Mouse (Mus musculus): ENCODE results near the gene Spag17. TPM values are rescaled to one million over a fixed set of nuclear protein-coding genes. Genes with fewer than 3 reads are reported as not detected.

Gene Spag17
- polyA plus RNA-seq, 1 experiment, result not detected

DNA sequence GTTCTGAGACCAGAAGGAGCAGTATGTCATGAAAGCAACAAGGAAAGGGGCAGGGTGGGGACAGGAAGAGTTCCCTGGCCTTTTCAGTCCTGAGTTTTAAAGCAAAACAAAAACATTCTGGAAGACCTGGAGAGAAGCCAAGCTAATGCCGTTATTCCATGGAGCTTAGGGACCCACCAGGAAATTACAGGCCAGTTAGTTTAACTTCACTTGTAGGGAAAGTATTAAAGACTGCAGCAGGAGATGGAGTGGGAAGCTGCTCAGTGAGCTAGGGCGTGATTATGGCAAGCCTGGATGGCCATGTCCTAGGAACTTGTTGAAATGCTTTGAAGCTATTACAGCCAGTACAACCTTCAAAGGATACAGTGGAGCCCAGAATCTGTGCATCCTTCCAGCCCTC is 60.0 kb downstream of the Spag17 start:
- H3K36me3 ChIP-seq (ENCODE audit: control insufficient read depth, insufficient read depth), result no peaks in the 10 kb centered on the region

DNA sequence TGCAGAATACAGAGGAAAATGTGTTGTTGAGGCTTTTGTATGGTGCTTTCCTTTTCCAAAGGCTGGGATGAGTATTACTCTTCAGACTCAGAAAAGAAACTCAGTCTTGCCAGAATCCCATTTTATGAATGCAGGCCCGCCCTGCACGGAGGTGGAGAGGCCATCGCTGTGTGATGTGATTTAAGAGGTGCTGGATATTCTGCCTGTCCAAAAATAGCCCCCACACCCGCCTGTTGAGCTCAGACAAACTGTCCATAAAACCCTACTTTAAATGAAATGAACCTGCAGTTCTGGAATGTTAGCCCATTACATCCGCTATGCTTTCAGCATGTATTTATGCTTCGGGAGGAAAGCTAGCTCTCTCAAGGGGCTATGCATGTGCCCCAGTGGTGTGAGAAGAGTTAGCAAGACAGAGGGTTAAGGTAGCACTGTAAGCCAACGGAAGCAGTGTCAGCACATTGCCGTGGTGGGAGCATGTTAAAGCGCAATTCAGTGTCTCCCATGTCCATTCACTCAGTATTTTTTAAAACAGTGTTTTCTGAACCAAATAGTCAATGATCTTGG is 68.9 kb downstream of the Spag17 start:
- peaks cover 12% of the 10 kb centered on the region for H3K27me3 ChIP-seq (ENCODE audit: control insufficient read depth, insufficient read depth, insufficient read length)
- no peak overlapping the region for H3ac ChIP-seq (ENCODE audit: control insufficient read depth, insufficient read length, low read depth)
- H3K79me2 ChIP-seq (ENCODE audit: control insufficient read depth, insufficient read depth), result no peaks in the 10 kb centered on the region
- no peak overlapping the region for H3K4me3 ChIP-seq (ENCODE audit: insufficient read depth, poor library complexity, severe bottlenecking)
- H3K36me3 ChIP-seq (ENCODE audit: control insufficient read depth, insufficient read depth), result no peaks in the 10 kb centered on the region
- TF ChIP-seq USF1 (IDR thresholded peaks at IDR 0.05; ENCODE audit: low read depth) (no peak), MYOD1 (IDR thresholded peaks at IDR 0.05; ENCODE audit: control insufficient read depth, insufficient read length, low read depth) (no peak), MAX (IDR thresholded peaks at IDR 0.05) (no peak), CEBPB (IDR thresholded peaks at IDR 0.05; ENCODE audit: low read depth) (no peak), MYOG (IDR thresholded peaks at IDR 0.05; ENCODE audit: control insufficient read depth, extremely low read depth, insufficient read length) (no peak), FOSL1 (IDR thresholded peaks at IDR 0.05; ENCODE audit: insufficient read depth, low read length, poor library complexity, severe bottlenecking) (no peak), CTCF (IDR thresholded peaks at IDR 0.05; ENCODE audit: control insufficient read depth, insufficient read depth, insufficient read length) (no peak)
- no peaks in the 10 kb centered on the region for H3K79me3 ChIP-seq (ENCODE audit: low read depth)

More for the DNA sequence above, 60.0 kb downstream of the Spag17 start:
- TF ChIP-seq USF1 (IDR thresholded peaks at IDR 0.05; ENCODE audit: low read depth) (no peak), MAX (IDR thresholded peaks at IDR 0.05) (no peak), FOSL1 (IDR thresholded peaks at IDR 0.05; ENCODE audit: insufficient read depth, low read length, poor library complexity, severe bottlenecking) (no peak), MYOD1 (IDR thresholded peaks at IDR 0.05; ENCODE audit: control insufficient read depth, insufficient read length, low read depth) (no peak), CTCF (IDR thresholded peaks at IDR 0.05; ENCODE audit: control insufficient read depth, insufficient read depth, insufficient read length) (no peak), CEBPB (IDR thresholded peaks at IDR 0.05; ENCODE audit: low read depth) (no peak), MYOG (IDR thresholded peaks at IDR 0.05; ENCODE audit: control insufficient read depth, extremely low read depth, insufficient read length) (no peak)
- no peak overlapping the region for H3K4me3 ChIP-seq (ENCODE audit: insufficient read depth, poor library complexity, severe bottlenecking)
- H3K79me3 ChIP-seq (ENCODE audit: low read depth), result no peaks in the 10 kb centered on the region
- H3ac ChIP-seq (ENCODE audit: control insufficient read depth, insufficient read length, low read depth), result no peak overlapping the region
- no peaks in the 10 kb centered on the region for H3K79me2 ChIP-seq (ENCODE audit: control insufficient read depth, insufficient read depth)
- peaks cover 3% of the 10 kb centered on the region for H3K27me3 ChIP-seq (ENCODE audit: control insufficient read depth, insufficient read depth, insufficient read length)

DNA sequence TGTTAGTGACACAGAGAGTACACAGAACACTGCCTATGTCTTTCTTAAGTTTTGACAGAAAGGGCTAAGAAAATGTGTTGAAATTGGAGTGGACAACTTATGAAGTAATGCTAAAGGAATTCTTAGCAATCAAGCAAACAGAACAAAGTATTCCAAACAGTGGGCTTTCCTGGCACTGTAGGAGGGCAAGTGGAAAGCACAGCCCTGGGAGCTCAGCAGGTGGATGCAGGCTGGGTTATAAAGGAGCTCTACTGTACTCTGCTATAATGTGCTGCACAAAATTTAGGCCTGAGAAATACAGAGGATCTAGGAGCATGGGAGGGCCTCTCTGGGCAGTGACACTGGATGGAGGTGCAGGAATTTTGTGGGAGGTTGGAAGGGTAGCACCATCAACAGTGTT is 71.3 kb downstream of the Spag17 start:
- Histone ChIP-seq H3K79me2 (ENCODE audit: control insufficient read depth, insufficient read depth) (no peaks in the 10 kb centered on the region), H3K27me3 (ENCODE audit: control insufficient read depth, insufficient read depth, insufficient read length) (peaks cover 8% of the 10 kb centered on the region), H3K79me3 (ENCODE audit: low read depth) (no peaks in the 10 kb centered on the region), H3K36me3 (ENCODE audit: control insufficient read depth, insufficient read depth) (no peaks in the 10 kb centered on the region), H3ac (ENCODE audit: control insufficient read depth, insufficient read length, low read depth) (no peak overlapping the region), H3K4me3 (ENCODE audit: insufficient read depth, poor library complexity, severe bottlenecking) (no peak overlapping the region)
- no peak for TF ChIP-seq MAX (IDR thresholded peaks at IDR 0.05)
- no peak for TF ChIP-seq CEBPB (IDR thresholded peaks at IDR 0.05; ENCODE audit: low read depth)
- TF ChIP-seq MYOG (IDR thresholded peaks at IDR 0.05; ENCODE audit: control insufficient read depth, extremely low read depth, insufficient read length), result no peak
- TF ChIP-seq MYOD1 (IDR thresholded peaks at IDR 0.05; ENCODE audit: control insufficient read depth, insufficient read length, low read depth), result no peak
- TF ChIP-seq FOSL1 (IDR thresholded peaks at IDR 0.05; ENCODE audit: insufficient read depth, low read length, poor library complexity, severe bottlenecking), result no peak
- no peak for TF ChIP-seq CTCF (IDR thresholded peaks at IDR 0.05; ENCODE audit: control insufficient read depth, insufficient read depth, insufficient read length)
- no peak for TF ChIP-seq USF1 (IDR thresholded peaks at IDR 0.05; ENCODE audit: low read depth)

DNA sequence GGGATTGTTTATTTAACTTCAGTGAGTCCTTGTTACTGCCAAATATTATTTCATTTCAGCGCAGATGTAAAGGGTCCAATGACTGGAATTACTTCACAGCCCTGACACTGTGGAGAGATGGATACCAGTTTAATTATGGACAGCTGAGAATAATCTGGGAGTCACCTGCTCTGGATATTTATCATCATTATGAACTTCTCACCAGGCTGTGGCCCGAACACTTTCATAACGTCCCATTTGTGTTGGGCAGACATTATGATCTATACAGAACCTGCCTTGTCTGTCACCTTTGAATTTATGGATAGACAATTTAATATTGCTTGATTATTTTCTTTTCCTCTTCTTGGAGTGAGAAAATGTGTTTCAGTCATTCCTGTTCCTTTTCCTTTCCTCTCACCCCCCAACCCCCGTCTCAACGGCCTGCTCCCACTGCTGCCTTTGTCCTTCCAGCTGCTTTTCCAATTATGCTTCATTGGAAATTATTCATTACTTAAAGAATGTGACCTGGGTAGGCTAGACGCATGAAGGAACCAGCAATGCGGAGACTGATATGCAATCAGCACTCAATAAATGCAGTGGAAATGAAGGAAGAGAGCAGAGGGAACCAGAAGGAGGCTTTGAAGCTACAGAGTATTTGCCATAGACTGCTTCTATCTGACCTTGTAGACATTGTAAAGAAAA is 74.7 kb downstream of the Spag17 start:
- no peak overlapping the region for H3ac ChIP-seq (ENCODE audit: control insufficient read depth, insufficient read length, low read depth)
- H3K4me3 ChIP-seq (ENCODE audit: insufficient read depth, poor library complexity, severe bottlenecking), result no peak overlapping the region
- H3K79me3 ChIP-seq (ENCODE audit: low read depth), result no peaks in the 10 kb centered on the region
- H3K27me3 ChIP-seq (ENCODE audit: control insufficient read depth, insufficient read depth, insufficient read length), result peaks cover 13% of the 10 kb centered on the region
- H3K79me2 ChIP-seq (ENCODE audit: control insufficient read depth, insufficient read depth), result no peaks in the 10 kb centered on the region
- H3K36me3 ChIP-seq (ENCODE audit: control insufficient read depth, insufficient read depth), result no peaks in the 10 kb centered on the region
- TF ChIP-seq CEBPB (IDR thresholded peaks at IDR 0.05; ENCODE audit: low read depth) (no peak), MAX (IDR thresholded peaks at IDR 0.05) (no peak), MYOG (IDR thresholded peaks at IDR 0.05; ENCODE audit: control insufficient read depth, extremely low read depth, insufficient read length) (no peak), USF1 (IDR thresholded peaks at IDR 0.05; ENCODE audit: low read depth) (no peak), FOSL1 (IDR thresholded peaks at IDR 0.05; ENCODE audit: insufficient read depth, low read length, poor library complexity, severe bottlenecking) (no peak), MYOD1 (IDR thresholded peaks at IDR 0.05; ENCODE audit: control insufficient read depth, insufficient read length, low read depth) (no peak), CTCF (IDR thresholded peaks at IDR 0.05; ENCODE audit: control insufficient read depth, insufficient read depth, insufficient read length) (no peak)

DNA sequence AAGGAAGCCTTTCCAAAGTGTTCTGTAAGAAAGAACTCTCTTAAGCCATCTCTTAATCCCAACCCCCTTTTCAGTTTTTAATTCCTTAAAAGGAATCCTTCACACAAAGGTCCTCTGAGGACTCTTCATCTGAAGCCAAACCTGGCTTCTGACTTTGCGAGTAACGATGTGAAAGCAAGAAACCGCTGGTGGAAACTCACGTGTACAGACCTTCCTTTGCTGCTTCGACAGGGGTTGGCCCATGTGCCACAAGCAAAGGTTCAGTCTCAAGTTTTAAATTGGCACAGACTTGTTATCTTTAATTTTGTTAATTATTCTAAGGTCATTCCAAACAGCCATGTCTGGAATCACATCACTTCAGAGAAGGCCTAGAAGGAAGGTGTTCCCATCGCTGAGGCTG is 79.1 kb downstream of the Spag17 start:
- no peaks in the 10 kb centered on the region for H3K36me3 ChIP-seq (ENCODE audit: control insufficient read depth, insufficient read depth)
- H3K79me2 ChIP-seq (ENCODE audit: control insufficient read depth, insufficient read depth), result no peaks in the 10 kb centered on the region
- no peak overlapping the region for H3K4me3 ChIP-seq (ENCODE audit: insufficient read depth, poor library complexity, severe bottlenecking)
- no peak overlapping the region for H3ac ChIP-seq (ENCODE audit: control insufficient read depth, insufficient read length, low read depth)
- peaks cover 5% of the 10 kb centered on the region for H3K27me3 ChIP-seq (ENCODE audit: control insufficient read depth, insufficient read depth, insufficient read length)
- H3K79me3 ChIP-seq (ENCODE audit: low read depth), result no peaks in the 10 kb centered on the region
- TF ChIP-seq USF1 (IDR thresholded peaks at IDR 0.05; ENCODE audit: low read depth), result no peak
- no peak for TF ChIP-seq MYOD1 (IDR thresholded peaks at IDR 0.05; ENCODE audit: control insufficient read depth, insufficient read length, low read depth)

Data from C2C12 (cell line).